Mouse (Mus musculus): ENCODE measurements at regions not wholly inside any gene's neighbourhood (a gene's known extent, or its start where the extent isn't known, plus 50 kb on each side); places are given as distances from the start of the nearest gene placed in this dataset.

- no peak for ATAC-seq (replicated peaks; ENCODE audit: low FRiP score, poor library complexity, severe bottlenecking)
Measured at GRCm38 (mm10) chr10:56739621-56740020, 362.5 kb downstream of the Gja1 start.

- no peak for ATAC-seq (replicated peaks; ENCODE audit: low FRiP score, poor library complexity, severe bottlenecking)
Measured at GRCm38 (mm10) chr10:56752134-56752533, 375.0 kb downstream of the Gja1 start.

- ATAC-seq (replicated peaks; ENCODE audit: low FRiP score, poor library complexity, severe bottlenecking): no peak
Measured at GRCm38 (mm10) chr10:56753576-56753975, 376.4 kb downstream of the Gja1 start.

- ATAC-seq (replicated peaks; ENCODE audit: low FRiP score, poor library complexity, severe bottlenecking): no peak
Measured at GRCm38 (mm10) chr10:56754546-56755175, 377.5 kb downstream of the Gja1 start.

- no peak for ATAC-seq (replicated peaks; ENCODE audit: low FRiP score, poor library complexity, severe bottlenecking)
Measured at GRCm38 (mm10) chr10:56770629-56771028, 393.5 kb downstream of the Gja1 start.

- ATAC-seq (replicated peaks; ENCODE audit: low FRiP score, poor library complexity, severe bottlenecking): no peak
Measured at GRCm38 (mm10) chr10:56782265-56782664, 405.1 kb downstream of the Gja1 start.

GRCm38 (mm10) chr10:56783941-56784340 is 406.8 kb downstream of the Gja1 start:
- no peak for ATAC-seq (replicated peaks; ENCODE audit: low FRiP score, poor library complexity, severe bottlenecking)

- ATAC-seq (replicated peaks; ENCODE audit: low FRiP score, poor library complexity, severe bottlenecking): no peak
Measured at GRCm38 (mm10) chr10:56788081-56788480, 411.0 kb downstream of the Gja1 start.

GRCm38 (mm10) chr10:56793074-56793473 is 415.9 kb downstream of the Gja1 start:
- ATAC-seq (replicated peaks; ENCODE audit: low FRiP score, poor library complexity, severe bottlenecking): no peak

- ATAC-seq (replicated peaks; ENCODE audit: low FRiP score, poor library complexity, severe bottlenecking): no peak
Measured at GRCm38 (mm10) chr10:56795396-56795795, 418.3 kb downstream of the Gja1 start.

GRCm38 (mm10) chr10:56799307-56799706 is 422.2 kb downstream of the Gja1 start:
- no peak for ATAC-seq (replicated peaks; ENCODE audit: low FRiP score, poor library complexity, severe bottlenecking)

- no peak for ATAC-seq (replicated peaks; ENCODE audit: low FRiP score, poor library complexity, severe bottlenecking)
Measured at GRCm38 (mm10) chr10:56799745-56800144, 422.6 kb downstream of the Gja1 start.

GRCm38 (mm10) chr10:56809006-56809405 is 431.9 kb downstream of the Gja1 start:
- ATAC-seq (replicated peaks; ENCODE audit: low FRiP score, poor library complexity, severe bottlenecking): no peak

GRCm38 (mm10) chr10:56822158-56822557 is 445.0 kb downstream of the Gja1 start:
- ATAC-seq (replicated peaks; ENCODE audit: low FRiP score, poor library complexity, severe bottlenecking): no peak

GRCm38 (mm10) chr10:56831331-56831730 is 454.2 kb downstream of the Gja1 start:
- no peak for ATAC-seq (replicated peaks; ENCODE audit: low FRiP score, poor library complexity, severe bottlenecking)

- ATAC-seq (replicated peaks; ENCODE audit: low FRiP score, poor library complexity, severe bottlenecking): no peak
Measured at GRCm38 (mm10) chr10:56831966-56832365, 454.8 kb downstream of the Gja1 start.

- ATAC-seq (replicated peaks; ENCODE audit: low FRiP score, poor library complexity, severe bottlenecking): no peak
Measured at GRCm38 (mm10) chr10:56836130-56836529, 459.0 kb downstream of the Gja1 start.

- no peak for ATAC-seq (replicated peaks; ENCODE audit: low FRiP score, poor library complexity, severe bottlenecking)
Measured at GRCm38 (mm10) chr10:56839006-56839495, 461.9 kb downstream of the Gja1 start.

GRCm38 (mm10) chr10:56839545-56839944 is 462.4 kb downstream of the Gja1 start:
- ATAC-seq (replicated peaks; ENCODE audit: low FRiP score, poor library complexity, severe bottlenecking): no peak

GRCm38 (mm10) chr10:56840732-56841131 is 463.6 kb downstream of the Gja1 start:
- no peak for ATAC-seq (replicated peaks; ENCODE audit: low FRiP score, poor library complexity, severe bottlenecking)

- no peak for ATAC-seq (replicated peaks; ENCODE audit: low FRiP score, poor library complexity, severe bottlenecking)
Measured at GRCm38 (mm10) chr10:56841486-56841885, 464.4 kb downstream of the Gja1 start.

GRCm38 (mm10) chr10:56841973-56842372 is 464.8 kb downstream of the Gja1 start:
- ATAC-seq (replicated peaks; ENCODE audit: low FRiP score, poor library complexity, severe bottlenecking): no peak
